Mouse (Mus musculus): ENCODE measurements around the gene Slc18a3.

Slc18a3 gene

GRCm38 (mm10) chr14:32464601-32465505 lies at the start of gene Slc18a3:
TSS of gene Slc18a3 (minus strand) at chr14:32464850.
- DNase-seq (ENCODE audit: low spot score): no peak

GRCm38 (mm10) chr14:32513336-32514032 lies 48.8 kb upstream of the Slc18a3 start, which contains the start of gene Ercc6:
TSS of gene Ercc6 (plus strand) at chr14:32513521.
- peak; percentile 80 for DNase-seq (ENCODE audit: low spot score)

- DNase-seq (ENCODE audit: low spot score): no peak
Observed at GRCm38 (mm10) chr14:32512912-32513311, 48.3 kb upstream of the Slc18a3 start.

GRCm38 (mm10) chr14:32509443-32509961 lies 44.9 kb upstream of the Slc18a3 start:
- no peak for DNase-seq (ENCODE audit: low spot score)

- no peak for DNase-seq (ENCODE audit: low spot score)
Observed at GRCm38 (mm10) chr14:32508105-32508835, 43.6 kb upstream of the Slc18a3 start.

GRCm38 (mm10) chr14:32507216-32507615 lies 42.6 kb upstream of the Slc18a3 start:
- no peak for DNase-seq (ENCODE audit: low spot score)

- DNase-seq (ENCODE audit: low spot score): no peak
Observed at GRCm38 (mm10) chr14:32506329-32506728, 41.7 kb upstream of the Slc18a3 start.

GRCm38 (mm10) chr14:32503897-32504296 lies 39.2 kb upstream of the Slc18a3 start:
- no peak for DNase-seq (ENCODE audit: low spot score)

- no peak for DNase-seq (ENCODE audit: low spot score)
Observed at GRCm38 (mm10) chr14:32502764-32503688, 38.4 kb upstream of the Slc18a3 start.

GRCm38 (mm10) chr14:32501303-32501702 lies 36.7 kb upstream of the Slc18a3 start:
- DNase-seq (ENCODE audit: low spot score): no peak

- DNase-seq (ENCODE audit: low spot score): no peak
Observed at GRCm38 (mm10) chr14:32496115-32496850, 31.6 kb upstream of the Slc18a3 start.

GRCm38 (mm10) chr14:32492521-32492920 lies 27.9 kb upstream of the Slc18a3 start:
- DNase-seq (ENCODE audit: low spot score): no peak

- DNase-seq (ENCODE audit: low spot score): no peak
Observed at GRCm38 (mm10) chr14:32482061-32482460, 17.4 kb upstream of the Slc18a3 start.

GRCm38 (mm10) chr14:32477581-32477980 lies 12.9 kb upstream of the Slc18a3 start:
- DNase-seq (ENCODE audit: low spot score): no peak

GRCm38 (mm10) chr14:32476559-32476958 lies 11.9 kb upstream of the Slc18a3 start:
- no peak for DNase-seq (ENCODE audit: low spot score)

- DNase-seq (ENCODE audit: low spot score): no peak
Observed at GRCm38 (mm10) chr14:32472996-32473395, 8.3 kb upstream of the Slc18a3 start.

GRCm38 (mm10) chr14:32467606-32468005 lies 3.0 kb upstream of the Slc18a3 start:
- DNase-seq (ENCODE audit: low spot score): no peak

GRCm38 (mm10) chr14:32465889-32466288 lies 1.2 kb upstream of the Slc18a3 start, which contains the start of gene Chat:
TSS of gene Chat (minus strand) at chr14:32465989.
- DNase-seq (ENCODE audit: low spot score): no peak

GRCm38 (mm10) chr14:32465506-32465870 lies 838 bp upstream of the Slc18a3 start:
- DNase-seq (ENCODE audit: low spot score): no peak
